Mouse (Mus musculus) megakaryocyte, embryonic 14.5 days (primary cell): ENCODE data around the gene Arid5b.

Experiments
- FLI1 ChIP-seq: IDR thresholded peaks from 2 replicates; pipeline ENCODE4 v1.6.1; 2012; ENCODE audit warnings: low read length, inconsistent platforms, mixed read lengths
- GATA1 ChIP-seq: IDR thresholded peaks from 3 replicates; pipeline ENCODE4 v1.6.1; 2012; ENCODE audit warnings: mixed read lengths, low read length, inconsistent platforms, borderline replicate concordance

GRCm38 (mm10) chr10:68274900-68275760 is 3.4 kb downstream of the Arid5b start:
- TF ChIP-seq FLI1 (no peak), GATA1 (no peak)
